Mouse (Mus musculus): ENCODE data around the gene Sstr2.

DNA sequence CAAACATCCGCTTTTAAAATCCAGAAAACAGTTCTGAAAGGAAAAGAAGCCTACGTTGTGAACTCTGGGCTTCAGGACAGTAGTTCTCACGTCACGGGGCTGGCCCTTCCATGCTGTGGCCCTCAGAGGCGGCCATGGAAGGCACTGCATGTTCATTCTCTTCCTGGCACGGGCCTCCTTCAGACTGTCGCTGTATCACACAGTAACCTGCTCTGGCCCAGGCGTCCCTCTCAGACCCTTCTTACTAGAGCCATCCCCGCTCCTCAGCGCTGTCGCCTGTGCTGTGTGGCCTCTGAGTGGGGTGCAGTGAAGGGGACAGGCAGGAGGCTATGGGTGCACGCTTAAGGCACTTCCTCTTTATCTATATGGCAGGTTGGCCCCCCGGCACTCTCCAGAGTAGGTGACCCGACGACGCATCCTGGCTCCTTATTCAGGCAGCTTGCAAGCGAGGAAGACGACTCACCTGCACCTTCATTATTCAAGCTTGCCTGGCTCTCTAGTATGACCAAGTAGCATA lies 42.8 kb downstream of the Sstr2 start:
- TF ChIP-seq TAL1 (IDR thresholded peaks at IDR 0.05; ENCODE audit: low read length) (no peak), GATA1 (IDR thresholded peaks at IDR 0.05; ENCODE audit: low read length) (no peak)

Data from erythroblast, embryonic 14.5 days (primary cell).